Mouse (Mus musculus): ENCODE measurements around the gene Rbm3.
A peak's percentile ranks its signal among the peaks of the same experiment; 100 is the strongest.

Gene Rbm3

GRCm38 (mm10) chrX:8145153-8145991 is at the start of gene Rbm3:
Gene Rbm3 (minus strand): TSS chrX:8145880.
- DNase-seq (ENCODE audit: low spot score in 2 of 2) = peak; percentile 80 to 82

DNA sequence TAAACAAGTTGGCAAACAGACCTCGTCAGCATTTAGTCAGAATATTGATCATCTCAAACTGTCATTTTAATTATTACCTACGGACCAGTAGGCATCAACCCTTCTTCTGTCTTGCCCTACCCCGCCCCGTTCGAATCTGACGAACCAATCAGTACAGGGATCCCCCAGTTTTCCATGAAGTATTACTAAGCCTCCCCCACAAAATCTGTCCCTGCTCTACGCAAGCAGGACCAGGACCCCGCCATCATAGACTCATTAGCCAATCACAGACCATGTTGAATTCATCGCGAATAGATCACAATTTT is 47.7 kb upstream of the Rbm3 start, which contains the start of gene Ebp:
Gene Ebp (minus strand): TSS at position 94 of the 305 bp plus-strand sequence.
- peak in 1 of 2 experiments; percentile 17 for DNase-seq (ENCODE audit: low spot score in 2 of 2)

GRCm38 (mm10) chrX:8192640-8193418 is 47.1 kb upstream of the Rbm3 start:
- peak; percentile 63 to 73 for DNase-seq (ENCODE audit: low spot score in 2 of 2)

GRCm38 (mm10) chrX:8192126-8192639 is 46.5 kb upstream of the Rbm3 start:
- no peak for DNase-seq (ENCODE audit: low spot score in 2 of 2)

GRCm38 (mm10) chrX:8182871-8183540 is 37.3 kb upstream of the Rbm3 start:
- no peak for DNase-seq (ENCODE audit: low spot score in 2 of 2)

DNA sequence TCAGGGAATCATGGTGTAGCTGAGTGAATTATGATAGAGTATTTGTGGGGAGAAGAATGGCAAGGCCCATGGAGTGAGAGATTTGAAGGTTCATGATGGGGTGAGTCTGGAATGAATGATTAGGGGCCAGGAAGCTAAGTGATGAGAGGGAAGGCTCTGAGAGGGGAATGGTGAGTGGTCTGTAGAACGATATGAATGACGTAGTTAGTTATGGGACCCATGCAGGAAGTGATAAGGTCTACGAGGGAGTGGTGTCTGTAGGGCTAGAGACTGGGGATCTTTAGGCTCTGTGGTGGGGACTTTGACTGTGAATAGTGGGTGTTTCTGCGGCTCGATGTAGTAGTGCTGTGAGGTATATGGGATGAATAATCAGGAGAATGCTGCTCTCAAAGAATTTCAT is 34.0 kb upstream of the Rbm3 start:
- DNase-seq (ENCODE audit: low spot score in 2 of 2) = no peak

GRCm38 (mm10) chrX:8178871-8179270 is 33.2 kb upstream of the Rbm3 start:
- DNase-seq (ENCODE audit: low spot score in 2 of 2) = no peak

DNA sequence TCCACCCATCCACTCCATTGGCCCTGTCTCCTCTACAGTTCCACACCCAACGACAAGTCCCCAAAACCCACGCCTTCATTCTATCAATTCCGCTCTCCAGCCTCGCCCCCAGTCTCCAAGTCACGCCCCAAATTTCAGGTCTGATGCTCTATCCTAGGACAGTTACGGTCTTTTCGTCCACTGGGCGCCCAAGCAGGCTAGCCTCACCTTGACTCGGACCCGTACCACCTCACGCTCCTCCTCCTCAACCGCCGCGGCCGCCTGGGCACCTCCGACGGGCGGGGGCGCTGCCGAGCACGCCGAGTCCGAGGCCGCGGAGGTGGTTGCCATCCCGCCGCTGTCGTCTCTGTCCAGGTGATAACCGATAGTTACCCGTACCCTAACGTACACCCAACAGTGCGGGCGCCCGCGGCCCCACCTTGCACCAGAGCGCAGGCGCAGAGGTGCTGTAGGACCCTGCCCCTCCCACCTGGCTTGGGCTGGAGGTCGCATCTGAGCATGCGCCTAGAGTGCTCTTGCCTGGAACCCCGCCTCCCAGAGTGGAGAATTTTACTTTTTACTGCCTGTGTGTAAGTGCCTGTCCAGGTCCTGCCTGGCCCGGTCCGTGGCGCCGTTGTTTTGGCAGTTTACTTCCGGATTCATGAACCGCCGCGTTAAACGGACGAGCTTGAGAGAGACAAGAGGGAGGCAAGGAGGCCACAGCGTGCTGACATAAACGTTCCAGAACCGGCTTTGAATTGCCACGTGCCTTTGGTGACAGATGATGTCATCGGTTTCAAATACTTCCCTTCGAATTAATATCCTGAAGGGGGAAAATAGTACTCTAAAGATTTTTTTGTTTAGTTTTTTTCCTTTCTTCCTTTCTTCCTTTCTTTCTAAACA is 30.1 kb upstream of the Rbm3 start, which contains the start of gene Tbc1d25:
Gene Tbc1d25 (minus strand): TSS at position 678 of the 882 bp plus-strand sequence.
- DNase-seq (ENCODE audit: low spot score in 2 of 2) = peak; percentile 65 to 68

GRCm38 (mm10) chrX:8175169-8175503 is 29.5 kb upstream of the Rbm3 start:
- DNase-seq (ENCODE audit: low spot score in 2 of 2) = no peak

DNA sequence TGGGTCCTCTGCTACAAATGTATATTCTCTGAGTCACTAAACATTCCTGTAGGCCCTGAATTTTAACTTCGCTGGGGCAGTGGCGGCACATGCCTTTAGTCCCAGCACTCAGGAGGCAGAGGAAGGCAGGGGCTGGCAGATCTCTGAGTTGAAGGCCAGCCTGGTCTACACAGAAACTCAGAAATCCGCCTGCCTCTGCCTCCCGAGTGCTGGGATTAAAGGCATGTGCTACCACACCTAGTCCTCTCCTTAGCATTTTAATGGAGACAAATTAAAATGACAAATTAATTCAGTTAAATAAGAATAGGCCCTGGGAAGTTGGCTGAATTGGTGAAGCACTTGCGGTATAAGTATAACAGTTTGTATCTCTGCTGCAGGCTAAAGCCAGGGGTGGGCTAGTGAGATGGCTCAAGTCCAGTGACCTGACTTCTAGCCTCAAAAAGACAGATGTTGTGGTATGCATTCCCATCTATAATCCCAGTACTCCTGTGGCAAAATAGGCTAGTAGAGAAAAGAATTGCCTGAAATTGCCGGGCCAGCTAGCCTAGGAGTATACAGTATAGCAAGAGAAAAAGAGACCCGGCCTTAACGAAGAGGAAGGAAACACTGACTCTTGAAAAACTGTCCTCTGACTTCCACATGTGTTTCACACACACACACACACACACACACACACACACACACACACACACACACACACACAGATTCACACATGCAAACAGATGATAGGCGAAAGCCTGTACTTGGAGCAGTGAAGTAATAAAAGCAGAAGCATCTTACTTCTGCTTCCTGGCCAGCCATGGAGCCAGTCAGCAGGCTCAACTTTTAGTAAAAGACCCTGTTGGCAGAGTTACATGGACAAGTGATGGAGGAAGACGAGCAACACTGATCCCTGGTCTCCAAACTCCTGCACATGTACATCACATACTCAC is 22.3 kb upstream of the Rbm3 start:
- DNase-seq (ENCODE audit: low spot score in 2 of 2) = no peak

GRCm38 (mm10) chrX:8164471-8164870 is 18.8 kb upstream of the Rbm3 start:
- DNase-seq (ENCODE audit: low spot score in 2 of 2) = no peak

DNA sequence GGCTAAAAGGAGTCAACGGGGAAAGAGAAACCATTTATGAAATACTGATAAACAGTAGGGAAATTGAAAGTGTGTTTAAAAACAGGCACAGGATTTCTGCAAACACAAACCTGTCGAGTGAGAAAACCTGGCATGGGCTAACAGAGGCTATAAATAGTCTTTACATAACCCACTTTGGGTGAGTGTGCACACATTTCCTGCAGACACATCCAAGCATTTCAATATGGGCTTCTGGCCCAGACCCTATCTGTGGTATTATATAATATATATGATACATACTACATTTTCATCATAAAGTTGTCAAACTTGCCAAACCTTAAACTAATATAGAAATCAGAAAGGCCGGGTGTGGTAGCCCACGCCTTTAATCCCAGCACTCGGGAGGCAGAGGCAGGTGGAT is 17.4 kb upstream of the Rbm3 start:
- DNase-seq (ENCODE audit: low spot score in 2 of 2) = no peak

DNA sequence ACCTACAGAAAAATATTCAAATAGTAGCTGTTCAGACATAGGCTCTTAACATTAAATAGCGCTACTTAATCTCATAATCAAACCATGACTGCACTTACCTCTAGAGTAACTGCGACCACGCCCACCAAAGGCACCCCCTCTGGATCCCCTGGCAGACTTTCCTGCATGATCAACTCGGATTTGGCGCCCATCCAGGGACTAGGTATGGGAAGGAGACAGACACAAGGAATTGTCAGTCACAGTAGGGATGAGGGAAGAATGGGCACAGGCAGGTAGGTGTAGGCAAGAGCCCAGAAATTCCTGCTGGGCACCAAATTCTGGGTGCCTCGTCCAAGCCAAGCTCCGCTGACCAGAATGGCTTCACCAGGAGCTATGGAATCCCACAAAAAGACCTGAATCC is 1.9 kb downstream of the Rbm3 start:
- DNase-seq (ENCODE audit: low spot score in 2 of 2) = no peak

- no peak for DNase-seq (ENCODE audit: low spot score in 2 of 2)
Measured at GRCm38 (mm10) chrX:8142948-8143347, 2.7 kb downstream of the Rbm3 start.

DNA sequence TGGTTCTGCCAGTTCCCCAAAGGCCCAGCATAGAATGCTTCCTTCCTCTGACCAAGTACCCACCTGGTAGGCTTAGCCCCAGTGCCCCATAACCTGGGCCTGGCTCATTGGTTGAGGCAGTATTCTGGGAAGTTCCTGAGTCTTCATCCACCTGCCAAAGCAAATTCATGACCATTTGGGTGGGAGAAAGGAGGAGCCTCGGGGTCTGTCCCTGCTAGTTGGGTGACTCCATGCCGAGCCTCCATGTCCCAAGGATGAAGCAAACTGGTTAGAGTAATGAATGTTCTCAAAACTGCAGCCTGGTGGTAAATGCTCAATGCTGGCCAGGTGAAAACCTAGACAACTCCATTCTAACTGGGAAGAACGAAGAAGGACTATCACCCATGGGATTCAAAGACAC is 4.6 kb downstream of the Rbm3 start:
- DNase-seq (ENCODE audit: low spot score in 2 of 2) = no peak

DNA sequence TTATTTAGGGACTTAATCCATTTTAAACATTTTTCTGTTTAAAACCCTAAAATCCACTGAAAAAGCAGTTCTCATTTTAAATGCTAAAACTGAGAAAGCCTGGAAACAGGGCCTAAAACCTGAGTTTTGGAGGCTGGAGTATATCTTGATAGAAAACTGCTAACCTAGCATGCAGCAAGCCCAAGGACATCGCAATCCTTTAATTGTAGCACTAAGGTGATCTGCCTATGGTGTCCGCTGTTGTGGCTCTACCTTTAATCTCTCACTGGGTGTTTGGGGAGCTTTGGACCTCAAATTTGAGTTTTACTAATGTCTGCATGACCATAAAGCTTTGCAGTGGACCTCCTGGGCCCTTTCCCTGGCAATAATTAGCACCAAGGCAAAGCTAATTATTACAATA is 5.2 kb downstream of the Rbm3 start:
- no peak for DNase-seq (ENCODE audit: low spot score in 2 of 2)

DNA sequence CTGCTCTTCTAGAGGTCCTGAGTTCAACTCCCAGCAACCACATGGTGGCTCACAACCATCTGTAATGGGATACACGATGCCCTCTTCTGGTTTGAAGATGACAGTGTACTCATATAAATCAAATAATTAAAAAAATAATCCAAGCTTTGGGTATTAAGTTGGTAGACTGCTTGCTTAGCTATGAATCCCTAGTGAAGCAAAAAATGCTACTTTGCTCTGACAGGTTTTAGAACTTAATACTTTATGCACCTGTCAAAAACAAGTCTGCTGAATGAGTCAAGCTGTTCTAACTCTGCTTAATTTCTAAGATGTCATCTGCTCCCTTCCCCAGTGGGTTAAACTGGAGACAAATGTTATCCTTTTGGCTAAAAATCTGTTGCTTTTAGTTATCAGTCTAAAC is 6.2 kb downstream of the Rbm3 start:
- DNase-seq (ENCODE audit: low spot score in 2 of 2) = no peak

- no peak for DNase-seq (ENCODE audit: low spot score in 2 of 2)
Measured at GRCm38 (mm10) chrX:8135886-8136285, 9.8 kb downstream of the Rbm3 start.

- peak; percentile 79 to 87 for DNase-seq (ENCODE audit: low spot score in 2 of 2)
Measured at GRCm38 (mm10) chrX:8132017-8132976, 13.4 kb downstream of the Rbm3 start, which contains the start of gene Wdr13. Gene Wdr13 (minus strand): TSS chrX:8132892.
